Mouse (Mus musculus): Measurements from ENCODE around the gene Clip2. TPM values are rescaled to one million over a fixed set of nuclear protein-coding genes. Genes with fewer than 3 reads are reported as not detected.
A peak's percentile ranks its signal among the peaks of the same experiment; 100 is the strongest.
"Not testable (repeated sequence)": the region's sequence is repeated elsewhere in the genome, so short reads cannot be mapped to it uniquely, and the experiment has no call there.

Clip2 gene
- polyA plus RNA-seq, 1 experiment: 115 TPM

DNA sequence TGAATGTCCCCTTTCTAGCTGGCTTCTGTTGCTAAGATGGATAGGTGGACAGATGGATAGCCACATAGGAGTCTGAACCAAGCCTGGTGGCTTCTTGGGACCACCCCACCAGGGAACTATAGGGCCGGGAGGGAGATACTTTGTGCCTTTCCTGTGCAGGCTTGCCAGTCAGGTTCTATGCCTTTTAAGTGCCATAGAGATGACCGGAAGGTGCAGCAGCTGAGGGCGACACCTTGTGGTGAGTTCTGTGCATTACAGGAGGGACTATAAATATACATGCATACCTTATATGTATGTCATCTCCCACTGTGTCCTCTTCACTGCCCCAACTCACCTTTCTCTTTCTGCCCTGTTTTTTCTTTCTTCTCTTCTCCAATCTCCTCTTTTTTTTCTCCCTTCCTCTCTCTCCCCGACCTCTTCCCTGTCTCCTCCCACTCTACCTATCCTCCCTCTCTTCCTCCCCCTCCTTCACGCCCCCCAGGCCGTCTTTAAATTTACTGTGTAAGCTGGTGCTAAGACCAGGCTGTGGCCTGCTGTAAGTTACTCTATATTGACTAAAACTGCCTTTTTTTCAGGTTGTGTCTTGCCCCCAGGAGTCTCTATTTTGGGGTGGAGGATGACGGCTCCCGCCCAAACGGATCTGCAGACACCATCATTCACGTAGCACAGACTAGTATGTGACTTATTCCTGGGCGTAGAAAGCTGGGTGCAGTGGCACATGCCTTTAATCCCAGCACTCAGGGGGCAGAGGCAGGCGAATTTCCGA lies 66.2 kb downstream of the Clip2 start:
- TF ChIP-seq CTCF (IDR thresholded peaks at IDR 0.05; ENCODE audit: borderline replicate concordance, extremely low read depth, insufficient read depth, insufficient read length) (peak; percentile 94), POLR2A (IDR thresholded peaks at IDR 0.05; ENCODE audit: borderline replicate concordance, extremely low read depth, insufficient read depth, insufficient read length, poor library complexity, severe bottlenecking) (no peak)
- DNase-seq (ENCODE audit: low read depth): peak; percentile 89

DNA sequence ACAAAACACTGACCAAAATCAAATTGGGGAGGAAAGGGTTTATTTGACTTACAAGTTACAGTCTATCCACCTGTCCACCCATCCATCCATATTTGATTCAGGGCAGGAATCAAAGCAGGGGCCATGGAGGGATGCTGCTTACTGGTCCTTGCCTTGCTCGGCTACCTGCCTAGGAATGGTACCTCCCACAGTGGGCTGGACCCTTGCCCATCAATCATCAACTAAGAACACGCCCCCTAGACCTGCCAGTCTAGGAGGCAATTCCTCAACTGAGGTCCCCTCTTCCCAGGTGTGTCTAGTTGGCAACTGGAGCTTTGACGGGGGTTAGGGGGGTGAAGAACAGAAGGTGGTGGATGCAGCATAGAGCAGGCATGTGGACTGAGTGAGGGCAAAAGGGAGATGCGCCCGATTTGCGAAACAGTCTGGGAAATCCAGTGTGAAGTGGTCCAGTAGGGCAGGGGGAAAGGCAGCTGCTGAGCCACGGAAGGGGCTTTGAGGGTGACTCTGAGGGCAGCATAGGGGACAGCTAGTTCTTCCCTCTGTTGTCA lies 67.0 kb downstream of the Clip2 start:
- no peak for DNase-seq (ENCODE audit: low read depth)
- TF ChIP-seq POLR2A (IDR thresholded peaks at IDR 0.05; ENCODE audit: borderline replicate concordance, extremely low read depth, insufficient read depth, insufficient read length, poor library complexity, severe bottlenecking) (no peak), CTCF (IDR thresholded peaks at IDR 0.05; ENCODE audit: borderline replicate concordance, extremely low read depth, insufficient read depth, insufficient read length) (no peak)

DNA sequence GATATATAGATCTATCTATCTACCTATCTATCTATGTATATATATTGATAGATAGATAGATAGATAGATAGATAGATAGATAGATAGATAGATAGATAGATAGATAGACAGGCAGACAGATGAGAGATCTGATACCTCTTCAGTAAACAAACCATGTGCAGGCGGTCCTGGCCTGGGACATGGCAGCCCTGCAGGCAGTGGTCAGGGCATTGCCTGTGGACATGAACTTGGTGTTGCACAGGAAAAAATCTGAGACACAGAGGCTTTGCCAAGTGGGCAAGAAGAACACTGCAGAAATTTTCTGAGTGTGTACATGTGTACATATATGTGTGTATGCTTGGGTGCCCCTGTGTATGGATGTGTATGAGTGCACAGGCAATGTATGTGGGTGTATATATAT lies 68.9 kb downstream of the Clip2 start:
- TF ChIP-seq CTCF (IDR thresholded peaks at IDR 0.05; ENCODE audit: borderline replicate concordance, extremely low read depth, insufficient read depth, insufficient read length) (no peak), POLR2A (IDR thresholded peaks at IDR 0.05; ENCODE audit: borderline replicate concordance, extremely low read depth, insufficient read depth, insufficient read length, poor library complexity, severe bottlenecking) (no peak)
- DNase-seq (ENCODE audit: low read depth): no peak

DNA sequence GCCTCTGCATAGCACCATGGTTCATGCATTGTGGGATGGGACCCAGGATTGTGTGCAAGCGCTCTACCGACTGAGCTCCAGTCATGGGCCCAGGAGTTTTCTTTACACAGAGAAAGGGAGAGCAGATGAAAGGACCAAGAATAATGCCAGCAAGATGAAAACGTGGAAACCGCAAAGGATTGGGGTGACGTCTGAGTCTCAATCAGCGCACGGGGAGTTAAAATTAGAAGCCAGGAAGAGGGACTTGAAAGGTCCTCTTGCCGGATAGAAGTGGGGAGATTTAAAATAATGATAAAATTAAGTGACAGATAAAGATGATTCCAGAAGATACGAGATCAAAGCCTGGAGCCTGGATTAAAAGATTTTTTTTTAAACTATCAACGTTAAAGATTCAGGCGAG lies 69.9 kb downstream of the Clip2 start:
- TF ChIP-seq POLR2A (IDR thresholded peaks at IDR 0.05; ENCODE audit: borderline replicate concordance, extremely low read depth, insufficient read depth, insufficient read length, poor library complexity, severe bottlenecking) (no peak), CTCF (IDR thresholded peaks at IDR 0.05; ENCODE audit: borderline replicate concordance, extremely low read depth, insufficient read depth, insufficient read length) (no peak)
- no peak for DNase-seq (ENCODE audit: low read depth)

DNA sequence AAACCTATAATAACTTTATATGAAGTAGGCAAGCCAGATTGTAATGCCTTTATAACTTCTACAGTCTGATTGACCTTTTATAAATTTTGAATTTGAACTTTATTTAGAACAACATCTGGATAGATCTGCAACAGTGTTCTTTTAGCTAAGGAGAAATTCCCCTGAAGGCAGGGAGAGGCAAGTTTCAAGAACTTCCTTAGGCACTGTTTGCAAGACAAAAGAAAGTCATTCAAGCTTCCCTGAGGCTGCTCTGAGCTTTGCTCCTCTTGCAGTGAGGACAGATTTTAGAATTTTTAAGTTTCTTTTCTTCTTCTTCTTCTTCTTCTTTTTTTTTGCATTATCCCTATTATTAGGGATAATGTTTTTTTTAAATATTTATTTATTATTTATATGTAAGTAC lies 73.3 kb downstream of the Clip2 start:
- DNase-seq (ENCODE audit: low read depth): not testable (repeated sequence)

DNA sequence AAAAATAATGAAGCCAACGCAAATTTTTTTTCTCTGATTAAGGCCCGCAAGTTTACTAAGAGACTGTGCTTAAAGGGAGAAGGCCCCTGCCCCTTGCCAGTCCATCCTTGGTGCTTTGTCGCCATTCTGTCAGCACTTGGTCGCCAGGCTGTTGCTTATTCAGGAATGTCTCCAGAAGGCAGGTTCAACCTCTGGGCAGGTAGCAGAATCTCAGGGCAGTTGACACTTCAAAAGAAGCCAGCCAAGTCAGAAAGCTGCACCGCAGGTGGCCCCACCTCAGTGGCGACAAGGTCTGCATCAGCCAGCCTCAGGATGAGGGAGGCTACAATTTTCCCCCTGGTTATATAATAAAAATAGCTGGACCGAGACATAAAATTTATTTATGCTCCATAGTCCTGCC lies 76.5 kb downstream of the Clip2 start:
- DNase-seq (ENCODE audit: low read depth): not testable (repeated sequence)

DNA sequence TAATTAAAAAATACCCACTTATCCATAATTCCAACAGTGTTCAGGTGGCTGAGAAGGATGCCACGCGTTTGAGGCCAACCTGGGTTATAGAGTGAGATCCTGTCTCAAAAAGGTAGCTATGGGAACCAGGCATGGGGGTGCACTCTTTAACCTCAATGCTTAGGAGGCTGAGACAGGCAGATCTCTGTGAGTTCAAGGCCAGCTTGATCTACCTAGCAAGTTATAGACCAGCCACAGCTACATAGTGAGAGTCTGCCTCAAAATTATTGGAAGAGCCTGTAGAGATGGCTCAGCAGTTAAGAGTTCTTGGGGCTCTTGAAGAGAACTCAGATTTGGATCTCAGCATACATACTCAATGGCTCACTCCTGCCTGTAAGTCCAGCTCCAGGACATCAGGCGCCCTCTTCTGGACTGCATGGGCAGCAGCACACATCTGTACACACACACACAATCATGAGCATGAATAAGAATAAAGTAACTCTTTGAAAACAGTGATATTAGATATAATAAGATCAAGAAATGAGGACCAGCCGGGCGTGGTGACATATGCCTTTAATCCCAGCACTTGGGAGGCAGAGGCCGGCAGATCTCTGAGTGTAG lies 77.1 kb downstream of the Clip2 start:
- TF ChIP-seq CTCF (IDR thresholded peaks at IDR 0.05; ENCODE audit: borderline replicate concordance, extremely low read depth, insufficient read depth, insufficient read length) (peak; percentile 13; the same call in 1 of the 2 replicates), POLR2A (IDR thresholded peaks at IDR 0.05; ENCODE audit: borderline replicate concordance, extremely low read depth, insufficient read depth, insufficient read length, poor library complexity, severe bottlenecking) (no peak)
- DNase-seq (ENCODE audit: low read depth): no peak

DNA sequence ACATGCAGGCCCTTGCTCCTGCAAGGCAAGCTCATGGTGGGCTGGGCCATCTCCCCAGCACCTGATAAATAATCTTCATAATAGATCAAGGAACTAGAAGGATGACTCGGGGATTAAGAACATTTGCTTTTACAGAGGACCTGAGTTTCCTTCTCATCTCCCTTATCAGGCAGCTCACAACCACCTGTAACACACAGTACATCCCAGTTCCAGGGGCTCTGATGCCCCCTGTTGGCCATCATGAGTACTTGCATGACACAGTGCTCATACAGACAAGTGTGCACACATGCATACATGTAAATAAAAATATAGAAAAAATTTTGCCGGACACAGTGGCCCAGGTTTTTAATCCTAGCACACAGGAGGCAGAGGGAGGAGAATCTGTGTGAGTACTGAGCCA lies 78.3 kb downstream of the Clip2 start:
- TF ChIP-seq CTCF (IDR thresholded peaks at IDR 0.05; ENCODE audit: borderline replicate concordance, extremely low read depth, insufficient read depth, insufficient read length) (peak; percentile 53; the same call in 1 of the 2 replicates), POLR2A (IDR thresholded peaks at IDR 0.05; ENCODE audit: borderline replicate concordance, extremely low read depth, insufficient read depth, insufficient read length, poor library complexity, severe bottlenecking) (no peak)
- peak; percentile 50 for DNase-seq (ENCODE audit: low read depth)

DNA sequence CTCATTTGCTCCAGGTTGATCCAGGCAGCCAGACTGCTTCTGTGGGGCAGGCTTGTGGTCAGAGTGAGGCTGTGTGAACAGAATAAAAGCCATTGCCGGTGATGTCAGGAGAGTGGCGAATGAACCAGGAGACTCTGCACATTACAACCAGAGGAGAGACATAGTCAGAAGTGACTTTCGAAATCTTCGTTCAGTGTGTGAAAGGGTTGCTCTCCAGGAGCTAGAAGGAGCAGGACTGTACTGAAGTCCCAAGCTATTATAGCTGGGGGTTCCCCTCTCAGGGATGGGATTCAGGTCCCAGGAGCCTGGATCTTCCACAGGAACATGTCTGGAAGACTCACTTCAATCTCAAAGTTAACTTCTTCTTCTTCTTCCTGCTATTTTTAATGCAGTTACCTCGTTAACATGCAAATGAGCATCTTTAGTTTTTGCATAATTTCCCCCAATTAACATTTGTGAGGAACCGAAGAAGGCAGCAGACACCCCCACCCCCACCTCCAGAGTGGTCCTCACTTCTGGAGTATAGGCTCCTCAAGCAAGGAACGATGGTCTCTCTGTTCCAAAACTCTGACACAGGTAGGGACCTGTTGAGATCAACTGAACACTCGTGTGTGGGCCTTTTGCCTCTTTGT lies 81.6 kb downstream of the Clip2 start:
- no peak for DNase-seq (ENCODE audit: low read depth)
- TF ChIP-seq POLR2A (IDR thresholded peaks at IDR 0.05; ENCODE audit: borderline replicate concordance, extremely low read depth, insufficient read depth, insufficient read length, poor library complexity, severe bottlenecking) (no peak), CTCF (IDR thresholded peaks at IDR 0.05; ENCODE audit: borderline replicate concordance, extremely low read depth, insufficient read depth, insufficient read length) (no peak)

DNA sequence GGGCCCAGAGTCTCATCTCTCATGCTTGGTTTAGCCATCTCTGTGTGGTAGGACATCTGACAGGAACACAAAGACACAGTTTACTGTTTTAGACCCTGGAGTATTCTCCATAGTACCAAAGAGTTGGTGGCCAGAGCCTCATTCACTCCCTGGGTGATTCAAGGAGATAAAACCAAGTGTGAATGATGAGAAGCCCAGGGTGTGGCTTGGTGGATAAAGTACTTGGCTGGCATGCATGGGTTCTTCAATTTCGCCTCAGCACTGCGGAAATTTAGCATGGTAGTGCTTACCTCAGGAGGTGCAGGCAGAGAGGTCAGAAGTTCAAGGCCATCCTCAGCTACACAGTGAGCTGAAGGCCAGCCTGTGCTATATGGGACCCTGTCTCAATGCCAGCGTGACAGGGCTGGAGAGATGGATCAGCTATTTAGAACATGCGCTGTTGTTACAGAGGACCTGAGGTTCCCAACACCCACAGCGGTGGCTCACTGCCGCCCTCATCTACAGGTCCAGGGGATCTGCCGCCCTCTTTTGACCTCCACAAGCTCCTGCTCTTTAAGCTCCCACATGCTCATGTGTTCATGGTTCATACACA lies 82.6 kb downstream of the Clip2 start:
- no peak for TF ChIP-seq CTCF (IDR thresholded peaks at IDR 0.05; ENCODE audit: borderline replicate concordance, extremely low read depth, insufficient read depth, insufficient read length)
- no peak for TF ChIP-seq POLR2A (IDR thresholded peaks at IDR 0.05; ENCODE audit: borderline replicate concordance, extremely low read depth, insufficient read depth, insufficient read length, poor library complexity, severe bottlenecking)
- DNase-seq (ENCODE audit: low read depth): no peak

DNA sequence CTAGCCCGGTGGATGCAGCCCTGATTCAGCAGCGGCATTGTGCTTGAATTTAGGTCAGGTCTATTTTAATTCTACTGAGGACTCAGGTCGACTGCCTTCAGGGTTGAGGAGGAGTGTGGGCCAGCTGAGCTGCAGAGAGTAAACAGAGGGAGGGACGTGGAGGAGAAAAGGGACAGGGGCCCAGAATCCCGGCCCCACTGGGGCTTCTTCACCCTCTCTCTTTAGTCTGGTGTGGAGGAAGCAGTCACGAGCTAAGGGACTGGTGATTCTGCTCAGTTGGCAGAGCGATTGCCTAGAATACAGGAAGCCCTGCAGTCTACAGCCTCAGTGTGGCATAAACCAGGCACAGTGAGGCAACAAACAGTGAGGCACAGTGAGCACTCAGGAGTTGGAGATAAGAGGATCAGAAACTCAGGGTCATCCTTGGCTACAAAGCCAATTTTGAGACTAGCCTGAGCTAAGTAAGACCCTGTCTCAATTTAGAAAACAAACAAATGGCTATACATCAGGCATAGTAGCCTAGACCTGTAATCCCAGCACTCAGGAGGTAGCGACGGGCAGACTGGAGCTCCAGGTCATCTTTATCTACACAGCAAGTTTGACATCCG lies 84.0 kb downstream of the Clip2 start:
- DNase-seq (ENCODE audit: low read depth): no peak

More for the DNA sequence above, 84.0 kb downstream of the Clip2 start:
- TF ChIP-seq POLR2A (IDR thresholded peaks at IDR 0.05; ENCODE audit: borderline replicate concordance, extremely low read depth, insufficient read depth, insufficient read length, poor library complexity, severe bottlenecking) (no peak), CTCF (IDR thresholded peaks at IDR 0.05; ENCODE audit: borderline replicate concordance, extremely low read depth, insufficient read depth, insufficient read length) (no peak)
